Mouse (Mus musculus) CH12.LX (cell line): ENCODE data around the gene Tnp2.
A peak's percentile ranks its signal among the peaks of the same experiment; 100 is the strongest.

Experiments used
- HCFC1 ChIP-seq: IDR thresholded peaks from 2 replicates; pipeline ENCODE4 v1.6.1; 2012; ENCODE audit warnings: low read depth, mild to moderate bottlenecking, inconsistent platforms, low read length, improper control_type of control experiment
- MAFK ChIP-seq: IDR thresholded peaks from 2 replicates; pipeline ENCODE4 v1.6.1; 2011; ENCODE audit warnings: low read length, improper control_type of control experiment; ENCODE audit not compliant: insufficient replicate concordance
- POLR2A ChIP-seq: IDR thresholded peaks from 2 replicates; pipeline ENCODE4 v1.6.1; 2011; ENCODE audit warnings: low read depth, mild to moderate bottlenecking, improper control_type of control experiment, low read length
- UBTF ChIP-seq: IDR thresholded peaks from 2 replicates; pipeline ENCODE4 v1.6.1; 2012; ENCODE audit warnings: low read depth, mild to moderate bottlenecking, inconsistent platforms, low read length, improper control_type of control experiment, moderate library complexity

DNA sequence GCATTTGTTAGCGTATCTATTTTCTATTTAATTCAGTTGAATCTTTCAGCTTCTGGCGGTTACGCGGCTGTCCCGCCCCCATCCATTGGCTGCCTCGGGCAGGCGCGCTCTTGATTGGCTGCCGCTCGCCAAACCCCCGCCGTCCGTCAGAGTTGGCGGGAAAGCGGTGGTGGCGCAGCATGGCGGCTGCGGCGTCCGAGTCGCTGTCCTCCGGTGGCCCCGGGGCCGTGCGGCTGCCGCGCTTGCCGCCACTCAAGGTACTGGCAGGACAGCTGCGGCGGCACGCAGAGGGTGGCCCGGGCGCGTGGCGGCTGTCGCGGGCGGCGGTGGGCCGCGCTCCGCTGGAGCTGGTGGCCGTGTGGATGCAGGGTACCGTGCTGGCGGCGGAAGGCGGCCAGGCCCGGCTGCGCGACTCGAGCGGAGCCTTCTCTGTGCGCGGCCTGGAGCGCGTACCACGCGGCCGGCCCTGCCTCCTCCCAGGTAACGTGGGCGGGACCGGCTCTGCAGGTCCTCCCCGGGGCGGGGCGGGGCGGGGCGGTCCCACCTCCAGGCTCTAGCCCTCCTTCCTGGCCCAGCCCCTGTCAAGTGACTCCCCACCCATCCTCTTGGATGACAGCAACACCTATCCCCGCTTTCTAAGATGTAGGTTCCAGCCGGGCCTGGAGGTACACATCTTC is 46.6 kb upstream of the Tnp2 start, which contains the start of gene Rmi2:
- TF ChIP-seq MAFK (no peak; the same call in 1 of the 2 replicates), UBTF (no peak), POLR2A (peak; percentile 82), HCFC1 (peak; percentile 33)
